Mouse (Mus musculus) monocyte, adult 2 months (primary cell): ENCODE results near the gene Gm20924.
"Not testable (repeated sequence)": the region's sequence is repeated elsewhere in the genome, so short reads cannot be mapped to it uniquely, and the experiment has no call there.

Experiments
- DNase-seq, 2 experiments: peaks; one replicate each; pipeline ENCODE4 v3.0.0; 2022; ENCODE audit warnings: low spot score in 2 of 2, low read depth in 1 of 2

Gm20924 gene

DNA sequence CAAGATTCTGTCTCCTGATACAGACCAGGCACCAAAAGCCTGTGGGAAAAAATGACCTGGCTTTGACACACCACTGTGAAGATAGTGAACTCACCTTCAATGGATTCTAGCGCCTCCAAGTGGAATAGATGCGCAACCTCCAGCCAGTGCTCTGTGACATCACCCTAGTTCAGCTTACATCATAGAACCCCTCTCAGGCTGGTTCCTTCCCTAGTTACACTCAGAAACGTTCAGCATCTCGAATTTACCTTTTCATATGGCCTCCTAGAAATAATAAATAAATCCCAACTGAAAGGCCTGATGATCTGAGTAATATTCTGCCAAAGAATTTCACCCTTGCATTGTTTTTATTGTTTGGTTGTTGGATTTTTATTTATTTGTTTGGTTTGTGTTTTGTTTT, at the start of gene Gm20924:
Gene Gm20924 (minus strand): TSS at position 101 of the 400 bp plus-strand sequence.
- DNase-seq: not testable (repeated sequence)
